ENCODE assay signal across 1 mouse cellular context in genomic region chr3:108584580-108584979, GRCm38 (mm10).
A peak's percentile ranks its signal among the peaks of the same experiment; 100 is the strongest.
TF ChIP-seq lines count a peak whose summit lies in the region.

No protein-coding gene starts in this region.

TF ChIP-seq in CH12.LX, 34 proteins besides CTCF, POLR2A, EP300 and RAD21 (continued from another document):
- TF ChIP-seq IRF4 (IDR thresholded peaks at IDR 0.05; ENCODE audit: low read depth, low read length) = peak; percentile 83
